Mouse (Mus musculus) lung, embryonic 14.5 days (tissue): ENCODE measurements around the gene Fsd2. TPM values are rescaled to one million over a fixed set of nuclear protein-coding genes. Genes with fewer than 3 reads are reported as not detected.

Experiments
- ATAC-seq: fragments of 200-750 bp; cut with Nextera tagmentation; 2 replicates; pipeline ENCODE4 v1.8.0; 2017; ENCODE audit warnings: mild to moderate bottlenecking, moderate TSS enrichment, moderate library complexity; ENCODE audit not compliant: insufficient read depth
- DNase-seq: peaks from one replicate; pipeline ENCODE4 v3.0.0-alpha.2; 2015
- H3K27ac ChIP-seq: fragments of 300-500 bp; sonication (generic); 2 replicates; pipeline ENCODE4 v1.5.1; 2014; ENCODE audit warnings: low read depth, mild to moderate bottlenecking, moderate library complexity
- H3K27me3 ChIP-seq: fragments of 300-500 bp; sonication (generic); 2 replicates; pipeline ENCODE4 v1.6.1; 2014; ENCODE audit warnings: low read length, control low read depth; ENCODE audit not compliant: insufficient read depth
- H3K36me3 ChIP-seq: fragments of 300-500 bp; sonication (generic); 2 replicates; pipeline ENCODE4 v1.6.1; 2014; ENCODE audit warnings: control low read depth; ENCODE audit not compliant: insufficient read depth
- H3K4me1 ChIP-seq: fragments of 300-500 bp; sonication (generic); 2 replicates; pipeline ENCODE4 v1.6.1; 2014; ENCODE audit warnings: antibody characterized with exemption, control low read depth; ENCODE audit not compliant: insufficient read depth
- H3K4me2 ChIP-seq: fragments of 300-500 bp; sonication (generic); 2 replicates; pipeline ENCODE4 v1.6.1; 2014; ENCODE audit warnings: mild to moderate bottlenecking
- H3K4me3 ChIP-seq: fragments of 300-500 bp; sonication (generic); 2 replicates; pipeline ENCODE4 v1.5.1; 2014; ENCODE audit warnings: low read depth, low read length
- H3K9ac ChIP-seq: fragments of 300-500 bp; sonication (generic); 2 replicates; pipeline ENCODE4 v1.6.1; 2014
- H3K9me3 ChIP-seq: fragments of 300-500 bp; sonication (generic); 2 replicates; pipeline ENCODE4 v1.6.1; 2016; ENCODE audit warnings: low read depth, low read length, control low read depth
- CTCF ChIP-seq: IDR thresholded peaks from 2 replicates; pipeline ENCODE4 v1.5.1; 2016; ENCODE audit warnings: antibody characterized with exemption, low read depth
- WGBS: fragments of 180-500 bp; shearing (Covaris S2); extraction: QIAGEN DNeasy Blood & Tissue Kit; methylation state at CpG from one replicate; pipeline ENCODE4 v1.1.7; 2014; 5-methylcytosine and 5-hydroxymethylcytosine counted together
- polyA plus RNA-seq: library from polyadenylated mRNA; unstranded; fragments of >200 nt; fragmentation: Nextera tagmentation; extraction: Ambion mirVana; gene quantifications from 2 replicates; pipeline ENCODE4 v1.2.1, GENCODE M21; 2014

Gene Fsd2
- polyA plus RNA-seq, 1 experiment from 2014 or later = 0.12 TPM

DNA sequence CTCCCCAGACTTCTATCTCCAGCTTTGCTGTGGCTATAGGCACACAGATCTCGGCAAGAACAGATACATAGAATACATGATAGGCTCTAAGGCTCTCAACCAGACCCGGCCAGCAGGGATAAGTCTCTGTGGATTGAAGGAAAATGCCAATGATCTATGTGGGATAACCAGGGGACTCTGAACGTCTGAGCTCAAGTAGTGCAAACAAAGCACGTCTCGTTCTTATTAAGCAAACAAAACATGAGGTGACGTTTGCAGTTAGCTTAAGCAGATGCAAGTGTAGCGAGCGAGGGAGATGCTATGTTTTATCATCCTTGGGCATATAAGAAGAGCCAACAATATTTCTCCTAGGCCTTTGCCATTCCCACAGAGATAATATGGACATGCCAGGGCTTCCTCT, 23.8 kb downstream of the Fsd2 start:
- Histone ChIP-seq H3K36me3 (no peaks in the 10 kb centered on the region), H3K27me3 (no peaks in the 10 kb centered on the region), H3K9me3 (no peaks in the 10 kb centered on the region), H3K9ac (no peak overlapping the region), H3K27ac (no peak overlapping the region), H3K4me2 (no peak overlapping the region), H3K4me3 (no peak overlapping the region), H3K4me1 (no peaks in the 10 kb centered on the region)
- 65% methylated on average over 8 of the region's 8 CpGs for WGBS
- DNase-seq (no peak), ATAC-seq (no peak)
- TF ChIP-seq CTCF = no peak

DNA sequence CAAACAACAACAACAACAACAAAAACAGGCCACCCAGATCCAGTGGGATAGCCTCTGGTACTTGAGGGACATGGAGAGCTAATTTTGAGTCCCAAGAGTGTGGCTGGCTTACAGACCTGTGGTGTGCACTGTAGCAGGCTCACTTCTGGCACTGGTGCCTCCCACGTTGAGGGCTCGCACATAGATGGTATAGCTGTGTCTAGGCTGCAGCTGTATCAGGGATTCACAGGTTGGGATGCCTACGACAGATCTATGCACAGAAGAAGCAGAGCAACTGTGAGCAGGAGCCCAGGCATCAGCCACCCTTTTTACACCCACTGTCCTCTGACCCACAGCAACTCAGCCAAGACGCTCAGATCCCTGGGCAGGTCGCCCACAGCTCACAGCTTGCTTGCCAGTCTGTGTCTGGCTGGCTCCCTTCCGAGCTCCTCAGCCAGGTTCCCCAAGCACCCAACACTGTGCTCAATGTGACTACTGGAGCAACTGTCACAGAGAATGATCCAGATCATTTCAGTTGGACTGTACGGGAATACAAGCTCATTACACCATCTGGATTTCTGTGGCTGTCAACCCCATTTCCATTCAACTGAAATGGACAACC, 24.7 kb downstream of the Fsd2 start:
- Histone ChIP-seq H3K4me2 (no peak overlapping the region), H3K4me3 (no peak overlapping the region), H3K27ac (no peak overlapping the region), H3K27me3 (no peaks in the 10 kb centered on the region), H3K9ac (no peak overlapping the region), H3K9me3 (no peaks in the 10 kb centered on the region), H3K4me1 (no peaks in the 10 kb centered on the region), H3K36me3 (no peaks in the 10 kb centered on the region)
- DNase-seq (no peak), ATAC-seq (no peak)
- TF ChIP-seq CTCF = no peak
- 80% methylated on average over 7 of the region's 7 CpGs for WGBS

DNA sequence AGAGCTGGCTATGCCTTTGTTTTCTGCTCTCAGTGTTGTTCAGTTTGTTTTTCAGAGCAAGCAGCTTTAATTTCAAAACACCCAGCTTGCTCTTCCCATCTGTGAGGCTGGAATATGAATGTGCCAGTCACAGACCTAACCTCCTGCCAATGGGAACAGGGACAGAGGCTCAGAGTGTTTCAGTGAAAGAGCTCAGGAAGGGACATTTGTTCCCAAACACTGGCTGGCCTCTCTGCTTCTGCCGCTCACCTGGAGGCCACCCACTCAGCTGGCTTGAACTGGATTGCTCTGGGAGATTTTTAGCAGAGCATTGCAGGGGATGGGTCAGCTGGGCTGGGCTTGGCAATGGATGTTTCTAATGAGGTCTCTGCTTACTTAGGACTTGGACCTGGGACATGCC, 25.7 kb downstream of the Fsd2 start:
- TF ChIP-seq CTCF = no peak
- H3K4me2 ChIP-seq = no peak overlapping the region
- no peak overlapping the region for H3K9ac ChIP-seq
- ATAC-seq (no peak), DNase-seq (no peak)
- no peak overlapping the region for H3K27ac ChIP-seq
- H3K4me3 ChIP-seq = no peak overlapping the region
- no peaks in the 10 kb centered on the region for H3K36me3 ChIP-seq
- 48% methylated on average over 1 of the region's 1 CpGs for WGBS
- H3K27me3 ChIP-seq = no peaks in the 10 kb centered on the region
- no peaks in the 10 kb centered on the region for H3K4me1 ChIP-seq
- H3K9me3 ChIP-seq = no peaks in the 10 kb centered on the region

DNA sequence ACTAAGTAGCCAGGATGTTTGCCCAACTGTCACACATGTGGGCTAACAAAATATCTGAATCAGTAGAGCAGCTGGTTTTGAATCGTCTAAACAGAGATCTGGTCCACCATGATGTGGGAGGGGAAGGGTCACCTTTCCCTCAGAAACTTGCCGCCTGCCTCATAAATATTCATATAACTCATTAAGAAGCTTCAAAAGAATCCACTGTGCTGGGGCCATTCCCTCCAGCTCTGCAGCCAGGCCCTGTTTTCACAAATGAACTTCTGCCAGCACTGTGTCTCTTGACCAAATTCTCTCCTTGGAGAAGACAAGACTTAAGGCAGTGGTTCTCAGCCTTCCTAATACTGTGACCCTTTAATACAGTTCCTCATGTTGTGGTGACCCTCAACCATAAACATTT, 27.2 kb downstream of the Fsd2 start:
- Histone ChIP-seq H3K4me1 (no peaks in the 10 kb centered on the region), H3K27me3 (no peaks in the 10 kb centered on the region), H3K9me3 (no peaks in the 10 kb centered on the region), H3K4me2 (no peak overlapping the region), H3K27ac (no peak overlapping the region), H3K36me3 (peaks cover 10% of the 10 kb centered on the region; the same call in 1 of the 2 replicates), H3K9ac (no peak overlapping the region), H3K4me3 (no peak overlapping the region)
- whole genome bisulfite sequencing = 21% methylated on average over 2 of the region's 2 CpGs
- ATAC-seq (no peak), DNase-seq (no peak)
- no peak for TF ChIP-seq CTCF

DNA sequence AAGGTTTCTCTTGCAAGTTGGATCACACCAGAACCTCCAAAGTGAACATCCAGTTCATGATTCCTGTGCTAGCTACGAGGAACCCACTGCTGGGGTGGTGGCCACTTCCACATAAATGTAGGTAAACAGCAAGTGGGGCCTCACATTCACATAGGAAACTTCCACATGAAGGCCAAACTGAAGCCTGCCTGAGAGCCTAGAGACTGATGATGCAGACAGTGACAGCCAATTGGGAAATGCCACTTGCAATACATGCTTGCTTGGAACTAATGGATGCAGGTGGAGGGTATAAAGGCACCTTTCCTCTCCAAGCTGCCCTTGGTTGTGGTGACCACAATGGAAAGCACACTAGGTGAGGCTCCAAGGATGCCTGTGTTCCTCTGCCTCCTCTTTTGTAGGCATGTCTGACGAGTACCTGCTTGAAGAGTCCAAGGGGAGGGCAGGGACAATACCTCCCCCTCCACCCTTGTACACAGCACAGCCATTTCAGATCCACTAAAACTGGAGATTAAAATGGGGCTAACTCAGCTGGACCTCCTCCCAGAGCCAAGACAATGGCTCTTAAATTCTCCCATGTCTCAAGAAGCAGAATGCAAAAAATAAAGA, 28.6 kb downstream of the Fsd2 start:
- Histone ChIP-seq H3K4me1 (no peaks in the 10 kb centered on the region), H3K27ac (no peak overlapping the region), H3K9ac (no peak overlapping the region), H3K4me2 (no peak overlapping the region), H3K27me3 (no peaks in the 10 kb centered on the region), H3K9me3 (no peaks in the 10 kb centered on the region), H3K36me3 (peaks cover 22% of the 10 kb centered on the region), H3K4me3 (no peak overlapping the region)
- DNase-seq (peak; percentile 50), ATAC-seq (no peak)
- WGBS = 68% methylated on average over 2 of the region's 2 CpGs
- TF ChIP-seq CTCF = no peak

DNA sequence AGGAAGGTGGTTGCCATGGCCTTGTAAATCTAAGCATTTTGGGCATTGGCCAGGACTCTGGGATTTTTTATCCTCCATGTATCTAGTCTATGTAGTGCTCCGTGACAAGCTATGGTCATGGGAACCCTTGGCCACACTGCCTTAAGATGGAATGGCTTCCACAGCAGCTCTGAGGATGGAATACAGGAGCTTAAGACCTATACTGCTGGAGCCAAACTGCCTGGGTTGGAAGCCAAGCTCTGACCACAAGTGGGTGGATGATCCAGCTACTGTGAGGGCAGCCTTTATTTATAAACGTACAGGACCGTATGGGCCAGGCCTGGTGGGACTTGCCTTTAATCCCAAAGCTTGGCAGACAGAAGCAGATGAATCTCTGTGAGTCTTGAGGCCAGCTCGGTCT, 30.3 kb downstream of the Fsd2 start:
- H3K27me3 ChIP-seq = no peaks in the 10 kb centered on the region
- H3K9me3 ChIP-seq = no peaks in the 10 kb centered on the region
- DNase-seq = no peak
- H3K4me3 ChIP-seq = no peak overlapping the region
- no peak overlapping the region for H3K27ac ChIP-seq
- no peak for TF ChIP-seq CTCF
- no peak overlapping the region for H3K4me2 ChIP-seq
- H3K9ac ChIP-seq = no peak overlapping the region
- H3K36me3 ChIP-seq = peaks cover 32% of the 10 kb centered on the region
- ATAC-seq = no peak
- WGBS = 78% methylated on average over 4 of the region's 4 CpGs
- no peaks in the 10 kb centered on the region for H3K4me1 ChIP-seq

DNA sequence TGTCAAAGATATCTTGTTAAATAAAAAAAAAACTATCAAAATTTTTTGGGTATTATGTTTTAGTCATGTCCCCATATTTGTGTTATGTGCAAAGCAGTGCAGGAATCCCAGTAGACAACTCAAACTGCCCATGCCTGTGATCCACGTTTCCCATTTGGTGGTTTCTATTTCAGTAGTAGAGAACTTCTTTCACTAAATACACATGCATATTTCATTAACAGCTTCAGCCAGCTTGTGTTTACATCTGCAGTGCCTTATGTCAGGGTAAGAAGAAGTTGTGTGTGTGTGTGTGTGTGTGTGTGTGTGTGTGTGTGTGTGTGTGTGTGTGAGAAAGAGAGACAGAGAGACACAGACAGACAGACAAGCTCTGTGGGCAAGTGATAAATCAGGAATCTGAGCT, 35.3 kb downstream of the Fsd2 start:
- Histone ChIP-seq H3K36me3 (peaks cover 58% of the 10 kb centered on the region), H3K9ac (no peak overlapping the region), H3K4me1 (no peaks in the 10 kb centered on the region), H3K9me3 (no peaks in the 10 kb centered on the region), H3K27ac (no peak overlapping the region), H3K27me3 (no peaks in the 10 kb centered on the region), H3K4me2 (no peak overlapping the region), H3K4me3 (no peak overlapping the region)
- 94% methylated on average over 1 of the region's 1 CpGs for WGBS
- no peak for TF ChIP-seq CTCF
- no peak for ATAC-seq
- no peak for DNase-seq
